In the genomic region with DNA sequence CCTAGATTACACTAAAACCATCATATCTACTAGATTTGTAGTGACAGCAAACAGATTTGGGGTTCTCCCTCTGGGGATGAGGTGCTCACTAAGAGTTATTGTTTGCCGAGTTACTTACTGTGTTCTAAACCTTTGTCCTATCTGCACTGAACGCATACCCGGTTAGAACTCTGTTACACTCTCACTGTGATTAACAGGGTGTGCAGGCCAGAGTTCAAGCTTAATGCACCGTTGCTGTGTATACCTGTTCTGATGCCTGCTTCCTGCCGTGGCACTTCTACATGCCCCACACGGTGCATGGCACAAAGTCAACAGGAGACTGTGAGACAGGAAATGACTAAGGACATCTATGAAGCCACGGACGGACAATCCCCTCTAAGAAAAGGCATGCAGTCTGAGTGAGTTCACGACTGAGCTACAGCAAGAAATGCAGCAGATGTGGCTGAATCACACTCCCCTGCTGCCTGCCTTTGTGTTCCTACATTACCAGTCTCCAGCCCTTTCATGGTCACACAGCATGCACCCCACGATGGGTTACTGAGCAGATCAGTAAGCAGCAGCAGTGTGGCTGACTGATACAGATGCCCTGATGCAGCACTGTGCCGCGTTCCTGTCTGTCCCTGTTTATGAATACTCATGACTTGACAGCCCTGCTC, we compare ENCODE assay signal across 21 mouse cellular contexts. TPM values are rescaled to one million over a fixed set of nuclear protein-coding genes. Genes with fewer than 3 reads are reported as not detected.
DNase-seq lines count a peak whose midpoint lies in the region; ATAC-seq and TF ChIP-seq lines count a peak whose summit lies in the region.
"Had no signal": no experiment of that assay in that cellular context is flagged by ENCODE, and none has a peak within 500 bp of the region (broad histone marks: within the 10 kb centered on the region; RNA-seq: fewer than 3 reads in every experiment).

No protein-coding gene starts in this region.

- no peak overlapping the region for H3K4me2 ChIP-seq in kidney, postnatal 0 days (ENCODE audit: low read length)
- H3K4me2 ChIP-seq in intestine, postnatal 0 days (replicated peaks; ENCODE audit: low read depth), result no peak overlapping the region
- H3K4me2 ChIP-seq: embryonic facial prominence, embryonic 12.5 days; heart, embryonic 11.5 days; hindbrain, embryonic 12.5 days; liver, embryonic 15.5 days; midbrain, embryonic 13.5 days had no signal

- peak; percentile 9 for DNase-seq in thymus, postnatal 14 days
- no peak for DNase-seq in thymus, postnatal 4 days
- peak; percentile 5 for DNase-seq in kidney, postnatal 0 days (ENCODE audit: low spot score)
- DNase-seq in layer of hippocampus, postnatal 25 days (ENCODE audit: extremely low spot score in 1 of 2, low spot score in 1 of 2), result no peak
- no peak for DNase-seq in adrenal gland, postnatal 14 days
- DNase-seq: adrenal gland, postnatal 25 days; cerebellum, adult 9-10 months; forebrain, postnatal 0 days; heart, postnatal 10 days; layer of hippocampus, postnatal 36 days; retina, postnatal 1 day; right cerebral cortex, postnatal 4 days had no signal

- no peaks in the 10 kb centered on the region for H3K4me1 ChIP-seq in kidney, postnatal 0 days (replicated peaks; ENCODE audit: insufficient read depth, low read length)
- no peaks in the 10 kb centered on the region for H3K4me1 ChIP-seq in intestine, postnatal 0 days (replicated peaks; ENCODE audit: control insufficient read depth, insufficient read depth, low read length)
- H3K4me1 ChIP-seq: embryonic facial prominence, embryonic 12.5 days; hindbrain, embryonic 12.5 days; liver, embryonic 15.5 days; midbrain, embryonic 13.5 days had no signal

- no peaks in the 10 kb centered on the region for H3K27me3 ChIP-seq in kidney, postnatal 0 days (ENCODE audit: insufficient read depth, low read length)
- no peaks in the 10 kb centered on the region for H3K27me3 ChIP-seq in intestine, postnatal 0 days (replicated peaks; ENCODE audit: control insufficient read depth, insufficient read depth, low read length)
- H3K27me3 ChIP-seq: embryonic facial prominence, embryonic 12.5 days; hindbrain, embryonic 12.5 days; liver, embryonic 15.5 days; midbrain, embryonic 13.5 days had no signal

- WGBS in kidney, postnatal 0 days, result 64% methylated on average over 12 of the region's 12 CpGs
- WGBS in intestine, postnatal 0 days, result 81% methylated on average over 12 of the region's 12 CpGs

- H3K27ac ChIP-seq in kidney, postnatal 0 days, result peak overlapping the region; percentile 50; the same call in 1 of the 2 replicates
- no peak overlapping the region for H3K27ac ChIP-seq in intestine, postnatal 0 days (ENCODE audit: low read depth, low read length)
- H3K27ac ChIP-seq: embryonic facial prominence, embryonic 12.5 days; hindbrain, embryonic 12.5 days; liver, embryonic 15.5 days; macrophage; midbrain, embryonic 13.5 days had no signal

- no peaks in the 10 kb centered on the region for H3K9me3 ChIP-seq in kidney, postnatal 0 days (replicated peaks; ENCODE audit: low read length)
- H3K9me3 ChIP-seq in intestine, postnatal 0 days (ENCODE audit: control insufficient read depth), result no peaks in the 10 kb centered on the region
- H3K9me3 ChIP-seq: embryonic facial prominence, embryonic 12.5 days; hindbrain, embryonic 12.5 days; liver, embryonic 15.5 days; midbrain, embryonic 13.5 days had no signal

- 0 out of 4 replicates have a peak, but pooled peaks have one; percentile 7 to 30 for ATAC-seq in hematopoietic stem cell, adult 5-6 weeks (replicated peaks in 1 of 2; ENCODE audit: insufficient read depth in 1 of 2, low FRiP score in 2 of 2, low TSS enrichment in 1 of 2, low read depth in 1 of 2, poor library complexity in 2 of 2, severe bottlenecking in 2 of 2)
- peak; percentile 68; the same call in 1 of the 2 replicates for ATAC-seq in kidney, postnatal 0 days (replicated peaks; ENCODE audit: low FRiP score, low read depth)
- no peak for ATAC-seq in intestine, postnatal 0 days
- ATAC-seq: activated CD4-positive, CD25-positive, alpha-beta regulatory T cell, adult 4 months; forebrain, postnatal 0 days; midbrain, embryonic 13.5 days had no signal

- H3K4me3 ChIP-seq in kidney, postnatal 0 days (replicated peaks; ENCODE audit: low read depth, low read length), result no peak overlapping the region
- no peak overlapping the region for H3K4me3 ChIP-seq in intestine, postnatal 0 days (ENCODE audit: low read depth, low read length)
- H3K4me3 ChIP-seq: embryonic facial prominence, embryonic 12.5 days; hindbrain, embryonic 12.5 days; liver, embryonic 15.5 days; midbrain, embryonic 13.5 days had no signal

- peaks cover 58% of the 10 kb centered on the region for H3K36me3 ChIP-seq in kidney, postnatal 0 days (ENCODE audit: insufficient read depth, low read length)
- peaks cover 70% of the 10 kb centered on the region for H3K36me3 ChIP-seq in intestine, postnatal 0 days (ENCODE audit: control insufficient read depth, insufficient read depth)

- H3K9ac ChIP-seq in kidney, postnatal 0 days (ENCODE audit: low read depth, low read length), result no peak overlapping the region
- no peak overlapping the region for H3K9ac ChIP-seq in intestine, postnatal 0 days (ENCODE audit: low read depth, low read length)
- H3K9ac ChIP-seq: embryonic facial prominence, embryonic 12.5 days; forebrain, postnatal 0 days; hindbrain, embryonic 12.5 days; liver, embryonic 15.5 days; midbrain, embryonic 13.5 days had no signal

- no peak for TF ChIP-seq CTCF in kidney, postnatal 0 days (IDR thresholded peaks at IDR 0.05; ENCODE audit: low read depth)
- no peak for TF ChIP-seq CTCF in intestine, postnatal 0 days (IDR thresholded peaks at IDR 0.05; ENCODE audit: low read depth)

RNA-seq across cellular contexts. Expression of a gene that starts 37.3 kb away (rescaled TPM):
- 33.5 and 43.0 TPM in 2 replicates for total RNA-seq in hematopoietic stem cell, adult 5-6 weeks (2017)
- 14.7 and 17.9 TPM in 2 replicates for polyA plus RNA-seq in kidney, postnatal 0 days (2015; fragmentation: Nextera tagmentation; extraction: Ambion mirVana)
- polyA plus RNA-seq in intestine, postnatal 0 days (2015; fragmentation: Nextera tagmentation; extraction: Ambion mirVana), result 5.8 and 7.0 TPM in 2 replicates
- total RNA-seq in layer of hippocampus, postnatal 25 days (2021), result 10 to 100 TPM; 55.5 to 62.6 TPM
- total RNA-seq in adrenal gland, postnatal 14 days (2021), result 26.1 and 30.6 TPM in 2 replicates

Comparison
In these comparisons a context has a peak if more than half of its experiments do, and no peak if none do; other contexts are left out.
1. DNase-seq: peak in thymus, postnatal 14 days (single experiment) and kidney, postnatal 0 days (single experiment); none in thymus, postnatal 4 days (single experiment), layer of hippocampus, postnatal 25 days (0 of 2) and adrenal gland, postnatal 14 days (single experiment).